Mouse (Mus musculus): ENCODE results near the gene Sf3a3. TPM values are rescaled to one million over a fixed set of nuclear protein-coding genes. Genes with fewer than 3 reads are reported as not detected.
A peak's percentile ranks its signal among the peaks of the same experiment; 100 is the strongest.

Sf3a3 gene
- polyA plus RNA-seq, 1 experiment from 2014 or later: 169 TPM

DNA sequence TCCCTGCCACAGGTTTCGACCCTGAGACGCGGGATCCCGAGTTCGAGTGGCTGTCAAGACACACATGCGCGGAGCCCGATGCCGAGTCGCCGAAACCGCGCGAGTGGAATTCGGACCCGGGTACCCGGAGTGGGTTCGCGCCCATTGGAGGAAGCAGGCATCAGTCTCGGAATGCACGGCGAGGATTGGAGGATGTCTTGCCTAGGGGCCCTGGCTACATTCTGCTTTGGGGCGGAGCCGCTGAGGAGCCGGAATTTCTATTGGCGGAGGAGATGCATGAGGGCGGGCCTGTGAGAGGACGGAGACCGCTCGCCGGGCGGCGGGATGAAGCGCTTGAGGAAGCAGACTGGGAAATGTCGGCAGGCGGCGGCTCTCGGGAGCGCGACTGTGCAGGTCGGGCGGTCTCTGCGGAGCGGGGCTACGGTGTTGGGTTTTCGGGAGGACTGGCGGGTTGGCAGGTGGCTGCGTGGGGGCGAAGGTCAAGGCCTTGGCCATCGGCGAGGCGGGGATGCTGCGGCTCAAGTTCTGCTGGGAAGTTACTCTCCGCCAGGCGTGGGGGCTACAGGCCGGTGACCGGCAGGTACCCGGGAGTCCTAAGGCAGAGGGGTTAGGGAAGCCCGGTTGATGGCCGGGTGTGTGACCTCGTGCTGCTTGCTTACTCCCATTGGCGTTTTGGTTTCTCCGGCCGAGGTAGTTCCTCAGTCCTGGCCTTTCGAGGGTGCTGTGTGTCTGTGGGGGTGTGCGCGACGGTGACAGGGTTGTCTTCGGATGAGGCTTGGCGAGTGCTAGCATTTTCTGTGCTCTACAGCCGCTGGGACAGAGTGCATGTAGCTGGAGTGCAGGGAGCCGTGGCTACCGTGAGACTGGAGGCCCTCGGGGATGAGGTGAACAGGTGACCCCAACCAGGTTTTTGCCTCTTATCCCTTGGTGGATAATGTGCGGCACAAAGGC, 37.0 kb downstream of the Sf3a3 start:
- ATAC-seq: peak; percentile 100
- WGBS: under 1% methylated on average over 75 of the region's 75 CpGs
- Histone ChIP-seq H3K4me1 (peaks cover 19% of the 10 kb centered on the region), H3K36me3 (ENCODE audit: poor library complexity, severe bottlenecking) (no peaks in the 10 kb centered on the region), H3K9me3 (replicated peaks) (no peaks in the 10 kb centered on the region), H3K4me2 (peak overlapping the region; percentile 83), H3K9ac (peak overlapping the region; percentile 84), H3K4me3 (peak overlapping the region; percentile 76), H3K27me3 (peaks cover 10% of the 10 kb centered on the region; the same call in 1 of the 2 replicates), H3K27ac (no peak overlapping the region)

DNA sequence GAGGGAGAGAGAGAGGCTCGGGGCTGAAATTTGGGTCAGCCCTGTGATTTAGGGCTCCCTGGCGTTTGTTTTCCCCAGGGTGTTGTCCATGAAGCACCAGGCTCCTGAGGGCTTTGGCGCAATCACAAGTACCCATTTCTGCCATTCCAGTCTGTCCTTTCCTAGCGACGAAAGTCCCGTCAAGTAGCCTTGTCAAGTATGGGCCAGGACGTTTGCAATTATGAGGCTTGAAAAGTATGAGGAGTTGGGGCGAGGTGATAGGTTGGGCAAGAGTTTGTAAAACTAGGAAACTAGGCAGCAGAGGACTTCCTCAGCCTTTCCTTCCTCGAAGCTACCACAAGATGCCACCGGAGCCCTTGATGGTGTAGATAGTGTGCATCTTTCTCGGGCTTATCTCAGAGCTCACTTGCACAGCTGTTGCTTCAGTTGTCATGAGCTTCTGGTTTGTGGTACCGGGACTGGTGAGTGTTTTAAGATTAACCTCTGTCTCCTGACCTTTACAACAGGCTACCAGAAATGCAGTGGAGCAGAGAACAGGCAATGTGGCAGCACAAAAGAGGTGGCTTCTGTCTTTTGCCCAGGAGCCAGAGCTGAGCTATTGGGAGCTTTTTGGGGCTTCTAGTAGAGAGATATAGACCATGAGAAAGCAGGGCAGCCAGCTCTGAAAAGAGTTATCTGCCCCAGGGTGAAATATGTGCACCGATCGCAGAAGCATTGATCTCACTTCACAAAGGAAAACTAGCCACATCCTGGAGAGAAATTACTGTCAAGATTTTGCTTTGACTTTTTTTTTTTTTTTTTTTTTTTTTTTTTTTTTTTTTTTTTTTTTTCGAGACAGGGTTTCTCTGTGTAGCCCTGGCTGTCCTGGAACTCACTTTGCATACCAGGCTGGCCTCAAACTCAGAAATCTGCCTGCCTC, 38.0 kb downstream of the Sf3a3 start:
- H3K27me3 ChIP-seq: peaks cover 10% of the 10 kb centered on the region; the same call in 1 of the 2 replicates
- no peak overlapping the region for H3K27ac ChIP-seq
- 22% methylated on average over 15 of the region's 15 CpGs for WGBS
- ATAC-seq: no peak
- peak overlapping the region; percentile 76 for H3K4me3 ChIP-seq
- H3K36me3 ChIP-seq (ENCODE audit: poor library complexity, severe bottlenecking): no peaks in the 10 kb centered on the region
- H3K9ac ChIP-seq: peak overlapping the region; percentile 84
- no peaks in the 10 kb centered on the region for H3K9me3 ChIP-seq (replicated peaks)
- peak overlapping the region; percentile 83 for H3K4me2 ChIP-seq
- H3K4me1 ChIP-seq: peaks cover 19% of the 10 kb centered on the region

DNA sequence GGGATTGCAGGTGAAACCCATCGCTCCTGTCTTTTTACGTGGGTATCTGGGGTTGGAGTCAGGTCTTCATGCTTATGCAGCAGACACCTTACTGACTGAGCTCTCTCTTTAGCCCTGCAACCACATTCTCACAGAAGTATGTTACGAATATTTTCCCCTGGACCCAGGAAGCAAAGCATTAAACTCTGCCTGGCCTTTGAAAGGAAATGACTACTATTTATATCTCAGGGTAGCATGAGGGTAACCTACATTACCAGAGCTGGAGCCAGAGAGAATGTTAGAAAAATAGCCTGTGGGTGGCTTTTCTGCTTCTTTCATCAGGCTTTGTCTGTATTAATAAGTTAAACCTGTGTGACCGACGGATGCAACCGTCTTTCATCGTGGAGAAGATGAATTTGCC, 41.0 kb downstream of the Sf3a3 start:
- H3K36me3 ChIP-seq (ENCODE audit: poor library complexity, severe bottlenecking): peaks cover 9% of the 10 kb centered on the region
- H3K27ac ChIP-seq: no peak overlapping the region
- H3K4me1 ChIP-seq: peaks cover 19% of the 10 kb centered on the region
- no peak overlapping the region for H3K4me3 ChIP-seq
- no peak for ATAC-seq
- no peaks in the 10 kb centered on the region for H3K27me3 ChIP-seq
- WGBS: 85% methylated on average over 7 of the region's 7 CpGs
- no peak overlapping the region for H3K9ac ChIP-seq
- no peaks in the 10 kb centered on the region for H3K9me3 ChIP-seq (replicated peaks)
- no peak overlapping the region for H3K4me2 ChIP-seq

DNA sequence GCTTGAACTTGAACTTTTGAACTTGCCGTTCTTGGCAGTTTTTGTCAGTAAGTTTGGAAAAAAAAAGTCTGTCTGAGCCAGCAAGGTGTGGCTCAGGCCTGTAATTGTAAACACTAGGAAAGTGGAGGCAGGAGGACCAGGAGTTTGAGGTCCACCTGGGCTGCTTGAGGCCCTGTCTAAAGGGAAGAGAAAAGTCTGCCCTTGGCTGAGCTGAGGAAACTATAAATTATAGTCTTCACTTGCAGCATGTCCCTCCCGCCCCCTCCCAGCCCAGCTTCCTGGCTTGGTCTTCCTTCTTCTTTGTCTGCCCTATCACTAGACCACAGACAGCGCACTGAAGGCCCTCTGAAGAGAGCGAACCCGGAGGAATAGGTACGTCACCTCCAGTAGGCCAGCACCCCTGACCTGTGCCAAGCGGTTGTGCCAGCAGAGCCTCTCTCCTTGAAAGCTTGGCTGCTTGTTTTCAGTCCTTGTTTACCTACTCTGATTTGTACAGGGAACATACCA, 44.8 kb downstream of the Sf3a3 start:
- no peak for ATAC-seq
- H3K27me3 ChIP-seq: no peaks in the 10 kb centered on the region
- H3K9ac ChIP-seq: no peak overlapping the region
- no peak overlapping the region for H3K4me2 ChIP-seq
- 95% methylated on average over 7 of the region's 7 CpGs for WGBS
- H3K36me3 ChIP-seq (ENCODE audit: poor library complexity, severe bottlenecking): peaks cover 9% of the 10 kb centered on the region
- no peak overlapping the region for H3K4me3 ChIP-seq
- H3K4me1 ChIP-seq: no peaks in the 10 kb centered on the region
- H3K9me3 ChIP-seq (replicated peaks): no peaks in the 10 kb centered on the region
- no peak overlapping the region for H3K27ac ChIP-seq

DNA sequence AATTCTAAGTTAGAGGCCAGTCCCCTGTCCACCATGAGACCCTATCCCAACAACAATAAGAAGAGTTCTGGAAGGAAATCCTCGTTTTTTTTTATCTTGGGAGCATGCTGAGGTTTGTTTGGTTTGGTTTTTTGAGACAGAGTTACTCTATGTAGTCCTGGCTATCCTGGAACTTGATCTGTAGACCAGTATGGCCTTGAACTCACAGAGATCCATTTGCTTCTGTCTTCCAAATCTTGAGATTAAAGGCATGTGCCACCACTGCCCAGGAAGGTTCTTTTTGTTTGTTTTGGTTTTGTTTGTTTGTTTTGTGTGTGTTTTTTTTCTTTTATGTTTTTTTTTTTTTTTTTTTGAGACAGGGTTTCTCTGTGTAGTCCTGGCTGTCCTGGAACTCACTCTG, 46.6 kb downstream of the Sf3a3 start:
- H3K27me3 ChIP-seq: no peaks in the 10 kb centered on the region
- no peak for ATAC-seq
- WGBS: 58% methylated on average over 1 of the region's 1 CpGs
- H3K4me1 ChIP-seq: no peaks in the 10 kb centered on the region
- H3K9ac ChIP-seq: no peak overlapping the region
- H3K4me3 ChIP-seq: no peak overlapping the region
- no peak overlapping the region for H3K27ac ChIP-seq
- H3K36me3 ChIP-seq (ENCODE audit: poor library complexity, severe bottlenecking): peaks cover 9% of the 10 kb centered on the region
- no peak overlapping the region for H3K4me2 ChIP-seq
- no peaks in the 10 kb centered on the region for H3K9me3 ChIP-seq (replicated peaks)

DNA sequence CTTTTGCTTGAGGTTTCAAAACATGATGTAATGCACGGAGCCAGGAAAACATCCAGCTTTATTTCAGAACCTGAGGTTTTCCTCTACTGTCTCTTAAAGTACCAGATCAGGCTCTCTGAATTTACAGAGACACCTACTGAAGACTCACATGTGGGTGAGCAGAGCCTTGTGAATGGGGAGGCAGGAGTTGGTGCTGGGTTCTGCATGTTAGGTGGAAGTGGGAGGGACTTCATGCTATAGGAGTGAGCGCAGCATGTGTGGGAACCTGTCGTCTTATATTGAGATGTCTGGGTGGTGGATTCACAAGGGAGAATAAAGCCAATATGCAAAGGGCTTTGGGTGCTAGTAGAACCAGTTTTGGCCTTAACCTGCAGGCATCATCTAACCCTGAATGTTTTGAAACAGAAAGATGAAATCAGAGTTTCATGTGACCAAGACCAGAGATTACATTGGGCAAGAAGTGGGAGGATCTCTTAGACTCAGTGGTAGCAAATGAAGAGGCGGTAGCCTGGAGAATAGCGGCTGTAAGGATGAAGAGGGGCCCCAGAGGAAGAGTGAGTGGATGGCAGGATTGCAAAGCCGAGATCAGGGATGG, 48.4 kb downstream of the Sf3a3 start:
- WGBS: 88% methylated on average over 6 of the region's 6 CpGs
- ATAC-seq: no peak
- peaks cover 9% of the 10 kb centered on the region for H3K36me3 ChIP-seq (ENCODE audit: poor library complexity, severe bottlenecking)
- no peaks in the 10 kb centered on the region for H3K27me3 ChIP-seq
- H3K9me3 ChIP-seq (replicated peaks): no peaks in the 10 kb centered on the region
- H3K4me1 ChIP-seq: no peaks in the 10 kb centered on the region
- H3K9ac ChIP-seq: no peak overlapping the region
- H3K27ac ChIP-seq: no peak overlapping the region
- no peak overlapping the region for H3K4me2 ChIP-seq
- H3K4me3 ChIP-seq: no peak overlapping the region

DNA sequence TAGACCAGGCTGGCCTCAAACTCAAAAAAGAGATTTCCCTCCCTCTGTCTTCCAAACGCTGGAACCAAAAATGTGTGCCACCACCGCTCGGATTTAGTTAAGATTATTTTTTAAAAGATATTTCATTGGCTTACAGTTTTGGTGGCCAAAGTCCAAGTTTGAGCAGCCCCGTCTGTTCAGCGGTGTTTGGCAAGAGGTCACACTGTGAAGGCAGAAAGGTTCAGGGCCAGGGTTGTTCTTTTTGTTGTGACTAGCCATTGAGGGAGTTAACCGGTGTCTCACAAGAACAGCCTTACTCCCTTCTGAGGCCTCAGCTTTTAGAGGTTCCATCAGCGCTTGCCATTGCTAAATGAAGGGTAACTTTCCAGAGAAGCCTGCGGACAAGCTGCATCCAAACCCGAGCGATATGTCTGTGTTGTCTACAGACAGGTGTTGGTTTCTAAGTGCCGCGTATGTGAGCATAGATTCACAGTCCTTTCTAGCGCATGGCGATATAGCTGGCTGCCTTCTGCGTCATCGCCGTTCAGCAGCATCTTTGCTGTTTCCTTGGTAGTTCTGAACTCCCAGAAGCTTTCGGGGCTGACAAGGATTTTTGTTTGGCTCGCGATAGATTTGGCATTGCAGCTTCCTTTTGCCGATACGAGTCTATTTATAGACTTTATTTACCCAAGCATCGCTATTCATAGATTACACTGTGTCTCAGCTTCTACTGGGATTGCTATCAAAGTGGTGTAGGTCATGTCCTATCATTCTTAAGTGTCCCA, 51.4 kb downstream of the Sf3a3 start:
- 90% methylated on average over 23 of the region's 23 CpGs for WGBS
- ATAC-seq: no peak
- Histone ChIP-seq H3K36me3 (ENCODE audit: poor library complexity, severe bottlenecking) (no peaks in the 10 kb centered on the region), H3K9ac (no peak overlapping the region), H3K4me3 (no peak overlapping the region), H3K27me3 (no peaks in the 10 kb centered on the region), H3K4me2 (no peak overlapping the region), H3K9me3 (replicated peaks) (no peaks in the 10 kb centered on the region), H3K27ac (no peak overlapping the region), H3K4me1 (no peaks in the 10 kb centered on the region)

DNA sequence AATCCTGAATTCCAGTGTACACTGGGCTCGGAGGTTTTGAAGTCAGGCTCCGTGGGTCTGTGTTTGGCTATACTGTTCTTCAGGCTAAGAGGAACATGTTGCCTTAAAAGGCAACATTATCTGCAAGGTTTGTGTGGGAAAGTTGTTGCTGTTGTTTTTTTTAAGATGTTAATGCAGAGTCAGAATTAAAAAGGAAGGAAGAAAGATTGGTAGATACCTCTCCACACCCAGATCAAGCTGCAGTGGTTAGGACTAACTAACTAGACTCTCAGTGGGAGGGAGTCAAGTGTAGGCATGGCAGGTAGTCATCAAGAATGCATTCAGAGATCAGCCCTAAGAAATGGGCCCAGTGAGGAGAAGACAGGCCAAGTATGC, 52.0 kb downstream of the Sf3a3 start:
- Histone ChIP-seq H3K36me3 (ENCODE audit: poor library complexity, severe bottlenecking) (no peaks in the 10 kb centered on the region), H3K9ac (no peak overlapping the region), H3K27ac (no peak overlapping the region), H3K4me3 (no peak overlapping the region), H3K4me2 (no peak overlapping the region), H3K4me1 (no peaks in the 10 kb centered on the region), H3K9me3 (replicated peaks) (no peaks in the 10 kb centered on the region), H3K27me3 (no peaks in the 10 kb centered on the region)
- 91% methylated on average over 2 of the region's 2 CpGs for WGBS
- no peak for ATAC-seq

DNA sequence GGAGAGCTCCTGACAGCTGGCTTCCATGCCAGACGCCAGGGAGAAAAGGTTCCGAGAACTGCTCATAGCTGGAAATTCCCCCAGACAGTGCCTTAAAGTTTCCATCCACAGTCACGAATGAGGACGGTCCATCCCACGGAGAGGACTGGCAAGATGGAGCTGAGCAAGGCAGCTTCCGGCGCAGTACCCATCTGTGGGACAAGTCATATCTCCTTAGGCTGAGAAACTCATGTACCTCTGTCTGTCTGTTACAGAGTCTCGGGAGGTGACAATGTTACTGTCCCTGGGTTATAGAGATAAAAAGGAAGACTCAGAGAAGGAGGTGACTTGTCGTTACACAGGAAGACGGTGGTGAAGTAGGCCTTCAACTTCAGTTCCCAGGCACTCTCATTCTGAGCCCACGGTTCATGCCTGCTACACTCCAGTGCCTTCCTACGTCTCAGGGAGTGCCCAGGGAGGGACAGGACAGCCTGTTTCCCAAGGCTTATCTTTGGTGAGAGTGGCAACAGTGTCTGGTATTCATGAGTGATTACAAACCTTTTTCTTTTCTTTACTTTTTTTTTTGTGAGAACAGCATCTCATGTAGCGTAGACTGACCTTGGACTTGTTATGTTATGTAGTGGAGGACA, 54.5 kb downstream of the Sf3a3 start:
- H3K4me1 ChIP-seq: no peaks in the 10 kb centered on the region
- H3K4me2 ChIP-seq: no peak overlapping the region
- no peak for ATAC-seq
- no peak overlapping the region for H3K9ac ChIP-seq
- no peak overlapping the region for H3K27ac ChIP-seq
- no peaks in the 10 kb centered on the region for H3K27me3 ChIP-seq
- no peaks in the 10 kb centered on the region for H3K9me3 ChIP-seq (replicated peaks)
- H3K4me3 ChIP-seq: no peak overlapping the region
- no peaks in the 10 kb centered on the region for H3K36me3 ChIP-seq (ENCODE audit: poor library complexity, severe bottlenecking)
- 87% methylated on average over 13 of the region's 13 CpGs for WGBS

DNA sequence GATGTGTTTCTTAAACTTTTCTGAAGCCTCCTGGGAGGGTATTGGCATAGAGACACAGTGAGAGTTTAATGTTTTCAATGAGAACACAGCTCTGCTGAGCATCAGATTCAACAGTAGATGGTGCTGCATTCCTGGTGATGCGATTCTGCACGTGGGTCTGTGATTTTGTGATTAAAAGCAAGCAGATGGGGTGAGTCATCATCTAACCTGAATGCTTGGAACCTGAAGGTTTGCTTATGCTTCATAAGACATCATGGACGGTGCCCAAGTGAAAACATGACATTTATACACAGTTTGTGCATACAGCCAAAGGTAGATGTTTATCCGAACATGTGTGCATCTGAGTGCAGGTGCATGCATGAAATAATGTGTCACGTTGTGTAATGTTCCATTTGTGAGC, 56.0 kb downstream of the Sf3a3 start:
- no peaks in the 10 kb centered on the region for H3K36me3 ChIP-seq (ENCODE audit: poor library complexity, severe bottlenecking)
- H3K9me3 ChIP-seq (replicated peaks): no peaks in the 10 kb centered on the region
- no peak overlapping the region for H3K27ac ChIP-seq
- H3K4me2 ChIP-seq: no peak overlapping the region
- 81% methylated on average over 5 of the region's 5 CpGs for WGBS
- ATAC-seq: no peak
- no peaks in the 10 kb centered on the region for H3K27me3 ChIP-seq
- H3K9ac ChIP-seq: no peak overlapping the region
- H3K4me3 ChIP-seq: no peak overlapping the region
- H3K4me1 ChIP-seq: no peaks in the 10 kb centered on the region

DNA sequence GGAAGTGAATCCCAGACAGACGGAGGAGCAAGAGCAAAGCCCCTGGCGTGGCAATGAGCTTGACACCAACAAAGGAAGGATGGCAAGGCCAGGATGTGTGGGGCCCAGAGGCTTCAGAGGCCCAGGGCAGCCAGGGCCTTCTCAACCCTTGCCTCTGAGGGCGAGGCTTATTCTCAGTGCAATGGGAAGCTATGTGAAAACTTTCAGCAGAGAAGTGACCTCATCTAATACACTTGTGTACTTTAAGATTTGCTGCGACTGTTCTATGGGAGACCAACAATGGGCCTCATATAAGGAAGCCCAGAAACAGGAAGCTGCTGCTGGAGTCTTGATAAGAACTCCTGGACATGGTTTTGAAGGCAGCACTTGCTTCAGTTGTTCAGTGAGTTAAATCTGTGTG, 57.5 kb downstream of the Sf3a3 start:
- 71% methylated on average over 4 of the region's 4 CpGs for WGBS
- no peaks in the 10 kb centered on the region for H3K36me3 ChIP-seq (ENCODE audit: poor library complexity, severe bottlenecking)
- H3K9ac ChIP-seq: no peak overlapping the region
- no peak for ATAC-seq
- H3K27me3 ChIP-seq: no peaks in the 10 kb centered on the region
- no peak overlapping the region for H3K27ac ChIP-seq
- H3K9me3 ChIP-seq (replicated peaks): no peaks in the 10 kb centered on the region
- H3K4me2 ChIP-seq: no peak overlapping the region
- no peaks in the 10 kb centered on the region for H3K4me1 ChIP-seq
- no peak overlapping the region for H3K4me3 ChIP-seq
